Mouse (Mus musculus): ENCODE data around the gene Gdf10. TPM values are rescaled to one million over a fixed set of nuclear protein-coding genes. Genes with fewer than 3 reads are reported as not detected.

The Gdf10 gene
- total RNA-seq (2021) (1 to 10 TPM; 1.0 to 1.1 TPM), polyA plus RNA-seq (2012; rRNA removed) (1.8 and 3.8 TPM in 2 replicates)
- long read RNA-seq = 0 reads

GRCm38 (mm10) chr14:33923168-33924070, at the start of gene Gdf10:
Gdf10 (plus strand) TSS chr14:33923587.
- 1% methylated on average over 84 of the region's 85 CpGs for WGBS
- Histone ChIP-seq H3K4me3 (peak within 1 kb of the TSS; percentile 43), H3K27me3 (ENCODE audit: control insufficient read depth, insufficient read depth, low read length) (peaks cover 7% of the 10 kb centered on the region), H3K36me3 (ENCODE audit: control insufficient read depth, insufficient read depth, low read length) (no peaks in the 10 kb centered on the region), H3K27ac (no peak within 1 kb of the TSS), H3K9ac (ENCODE audit: low read depth, low read length) (peak within 1 kb of the TSS; percentile 68), H3K4me1 (ENCODE audit: control insufficient read depth, insufficient read depth, low read length) (no peaks in the 10 kb centered on the region; the same call in 1 of the 2 replicates), H3K79me2 (replicated peaks; ENCODE audit: control insufficient read depth, insufficient read depth, low read length) (no peaks in the 10 kb centered on the region)
- intact Hi-C loops (cut with DNase I) = no loop called here
- TF ChIP-seq CTCF (IDR thresholded peaks at IDR 0.05) (0 out of 2 replicates have a peak, but pooled peaks have one; percentile 2), EP300 (IDR thresholded peaks at IDR 0.05; ENCODE audit: insufficient read depth, low read depth, low read length) (no peak)
- DNase-seq = peak; percentile 28 to 47

- H3K36me3 ChIP-seq (ENCODE audit: control insufficient read depth, insufficient read depth, low read length) = no peaks in the 10 kb centered on the region
- H3K4me1 ChIP-seq (ENCODE audit: control insufficient read depth, insufficient read depth, low read length) = no peaks in the 10 kb centered on the region
- TF ChIP-seq CTCF (IDR thresholded peaks at IDR 0.05) (no peak), EP300 (IDR thresholded peaks at IDR 0.05; ENCODE audit: insufficient read depth, low read depth, low read length) (no peak), POLR2A (IDR thresholded peaks at IDR 0.05; ENCODE audit: insufficient read depth, low read depth, low read length) (no peak)
- H3K27ac ChIP-seq = no peak overlapping the region
- H3K27me3 ChIP-seq (ENCODE audit: control insufficient read depth, insufficient read depth, low read length) = no peaks in the 10 kb centered on the region
- H3K9ac ChIP-seq (ENCODE audit: low read depth, low read length) = no peak overlapping the region
- 45% methylated on average over 1 of the region's 1 CpGs for whole genome bisulfite sequencing
- intact Hi-C loops (cut with DNase I) = no loop called here
- no peaks in the 10 kb centered on the region for H3K79me2 ChIP-seq (replicated peaks; ENCODE audit: control insufficient read depth, insufficient read depth, low read length)
- no peak overlapping the region for H3K4me3 ChIP-seq
- DNase-seq = no peak
Measured at GRCm38 (mm10) chr14:33878826-33879225, 44.6 kb upstream of the Gdf10 start.

GRCm38 (mm10) chr14:33880236-33880635, 43.2 kb upstream of the Gdf10 start:
- no peaks in the 10 kb centered on the region for H3K27me3 ChIP-seq (ENCODE audit: control insufficient read depth, insufficient read depth, low read length)
- TF ChIP-seq CTCF (IDR thresholded peaks at IDR 0.05) (no peak), EP300 (IDR thresholded peaks at IDR 0.05; ENCODE audit: insufficient read depth, low read depth, low read length) (no peak), POLR2A (IDR thresholded peaks at IDR 0.05; ENCODE audit: insufficient read depth, low read depth, low read length) (no peak)
- H3K27ac ChIP-seq = no peak overlapping the region
- DNase-seq = no peak
- no peak overlapping the region for H3K9ac ChIP-seq (ENCODE audit: low read depth, low read length)
- H3K4me1 ChIP-seq (ENCODE audit: control insufficient read depth, insufficient read depth, low read length) = no peaks in the 10 kb centered on the region
- H3K36me3 ChIP-seq (ENCODE audit: control insufficient read depth, insufficient read depth, low read length) = no peaks in the 10 kb centered on the region
- no peak overlapping the region for H3K4me3 ChIP-seq
- no peaks in the 10 kb centered on the region for H3K79me2 ChIP-seq (replicated peaks; ENCODE audit: control insufficient read depth, insufficient read depth, low read length)
- intact Hi-C loops (cut with DNase I) = no loop called here
- 55% methylated on average over 3 of the region's 3 CpGs for WGBS

GRCm38 (mm10) chr14:33881471-33881870, 41.9 kb upstream of the Gdf10 start:
- no peak overlapping the region for H3K27ac ChIP-seq
- H3K4me3 ChIP-seq = no peak overlapping the region
- TF ChIP-seq CTCF (IDR thresholded peaks at IDR 0.05) = no peak
- TF ChIP-seq EP300 (IDR thresholded peaks at IDR 0.05; ENCODE audit: insufficient read depth, low read depth, low read length) = no peak
- TF ChIP-seq POLR2A (IDR thresholded peaks at IDR 0.05; ENCODE audit: insufficient read depth, low read depth, low read length) = no peak
- no peaks in the 10 kb centered on the region for H3K4me1 ChIP-seq (ENCODE audit: control insufficient read depth, insufficient read depth, low read length)
- no peak overlapping the region for H3K9ac ChIP-seq (ENCODE audit: low read depth, low read length)
- no peaks in the 10 kb centered on the region for H3K79me2 ChIP-seq (replicated peaks; ENCODE audit: control insufficient read depth, insufficient read depth, low read length)
- intact Hi-C loops (cut with DNase I) = no loop called here
- DNase-seq = no peak
- 75% methylated on average over 3 of the region's 3 CpGs for WGBS
- no peaks in the 10 kb centered on the region for H3K36me3 ChIP-seq (ENCODE audit: control insufficient read depth, insufficient read depth, low read length)
- no peaks in the 10 kb centered on the region for H3K27me3 ChIP-seq (ENCODE audit: control insufficient read depth, insufficient read depth, low read length)

GRCm38 (mm10) chr14:33883046-33883445, 40.3 kb upstream of the Gdf10 start:
- Histone ChIP-seq H3K4me3 (no peak overlapping the region), H3K27ac (no peak overlapping the region), H3K79me2 (replicated peaks; ENCODE audit: control insufficient read depth, insufficient read depth, low read length) (no peaks in the 10 kb centered on the region), H3K4me1 (ENCODE audit: control insufficient read depth, insufficient read depth, low read length) (no peaks in the 10 kb centered on the region), H3K9ac (ENCODE audit: low read depth, low read length) (no peak overlapping the region), H3K36me3 (ENCODE audit: control insufficient read depth, insufficient read depth, low read length) (no peaks in the 10 kb centered on the region), H3K27me3 (ENCODE audit: control insufficient read depth, insufficient read depth, low read length) (no peaks in the 10 kb centered on the region)
- 89% methylated on average over 4 of the region's 4 CpGs for WGBS
- no peak for DNase-seq
- TF ChIP-seq POLR2A (IDR thresholded peaks at IDR 0.05; ENCODE audit: insufficient read depth, low read depth, low read length) (no peak), EP300 (IDR thresholded peaks at IDR 0.05; ENCODE audit: insufficient read depth, low read depth, low read length) (no peak), CTCF (IDR thresholded peaks at IDR 0.05) (no peak)
- intact Hi-C loops (cut with DNase I) = no loop called here

GRCm38 (mm10) chr14:33885466-33885865, 37.9 kb upstream of the Gdf10 start:
- Histone ChIP-seq H3K4me3 (no peak overlapping the region), H3K4me1 (ENCODE audit: control insufficient read depth, insufficient read depth, low read length) (peaks cover 2% of the 10 kb centered on the region), H3K27ac (no peak overlapping the region), H3K9ac (ENCODE audit: low read depth, low read length) (no peak overlapping the region), H3K27me3 (ENCODE audit: control insufficient read depth, insufficient read depth, low read length) (no peaks in the 10 kb centered on the region), H3K79me2 (replicated peaks; ENCODE audit: control insufficient read depth, insufficient read depth, low read length) (no peaks in the 10 kb centered on the region), H3K36me3 (ENCODE audit: control insufficient read depth, insufficient read depth, low read length) (no peaks in the 10 kb centered on the region)
- intact Hi-C loops (cut with DNase I) = loop anchor here (1.0 kb wide), 1 partner anchor 31 kb away; no protein-coding TSS in a partner anchor
- 73% methylated on average over 11 of the region's 11 CpGs for WGBS
- DNase-seq = no peak
- no peak for TF ChIP-seq CTCF (IDR thresholded peaks at IDR 0.05)
- no peak for TF ChIP-seq POLR2A (IDR thresholded peaks at IDR 0.05; ENCODE audit: insufficient read depth, low read depth, low read length)
- no peak for TF ChIP-seq EP300 (IDR thresholded peaks at IDR 0.05; ENCODE audit: insufficient read depth, low read depth, low read length)
